Mouse (Mus musculus) G1E (cell line): Measurements from ENCODE around the gene Hmcn2. TPM values are rescaled to one million over a fixed set of nuclear protein-coding genes. Genes with fewer than 3 reads are reported as not detected.

Source experiments
- ATAC-seq: 2 replicates; pipeline ENCODE4 v1.8.0; 2016; ENCODE audit warnings: mild to moderate bottlenecking; ENCODE audit not compliant: insufficient number of reproducible peaks, poor library complexity, low FRiP score, severe bottlenecking; ENCODE audit errors: extremely low read depth
- DNase-seq: peaks from one replicate; pipeline ENCODE4 v3.0.0; 2012; ENCODE audit warnings: low spot score
- H3K27me3 ChIP-seq: 2 replicates; pipeline ENCODE4 v1.6.1; 2012; ENCODE audit warnings: mild to moderate bottlenecking, low read length, inconsistent platforms; ENCODE audit not compliant: insufficient read depth
- H3K36me3 ChIP-seq: replicated peaks from 2 replicates; pipeline ENCODE3; 2012; ENCODE audit warnings: mild to moderate bottlenecking, inconsistent platforms
- H3K4me1 ChIP-seq: 2 replicates; pipeline ENCODE4 v1.6.1; 2012; ENCODE audit warnings: low read depth, low read length, inconsistent platforms, mixed read lengths; ENCODE audit not compliant: insufficient read depth
- H3K4me3 ChIP-seq: 2 replicates; pipeline ENCODE4 v1.5.1; 2012; ENCODE audit warnings: low read depth, mild to moderate bottlenecking, inconsistent platforms, low read length, moderate library complexity, mixed read lengths
- H3K9me3 ChIP-seq: replicated peaks from 2 replicates; pipeline ENCODE4 v1.6.1; 2012; ENCODE audit warnings: inconsistent platforms
- CTCF ChIP-seq: IDR thresholded peaks from 2 replicates; pipeline ENCODE4 v1.5.1; 2012; ENCODE audit warnings: low read depth, low read length, inconsistent platforms, mixed read lengths
- GATA1 ChIP-seq: IDR thresholded peaks from 2 replicates; pipeline ENCODE4 v1.6.1; 2012; ENCODE audit warnings: borderline replicate concordance, low read length, inconsistent platforms, mixed read lengths
- GATA2 ChIP-seq: IDR thresholded peaks from 2 replicates; pipeline ENCODE4 v1.6.1; 2012; ENCODE audit warnings: low read depth, low read length, inconsistent platforms, borderline replicate concordance
- POLR2AphosphoS5 ChIP-seq: IDR thresholded peaks from 2 replicates; pipeline ENCODE4 v1.6.1; 2012; ENCODE audit warnings: low read depth, low read length, inconsistent platforms; ENCODE audit not compliant: insufficient replicate concordance
- TAL1 ChIP-seq: conservative IDR thresholded peaks from 2 replicates; pipeline ENCODE4 v1.6.1; 2012; ENCODE audit warnings: low read depth, low read length, inconsistent platforms, mixed read lengths
- polyA plus RNA-seq: library from polyadenylated mRNA; stranded (reverse); fragments of >175 nt; gene quantifications from 2 replicates; pipeline ENCODE4 v1.2.3, GENCODE M21; 2012
- total RNA-seq, 2 experiments: library from RNA; stranded (forward) in 1 of 2; stranded (reverse) in 1 of 2; fragments of 200-1000 nt in 1 of 2; fragments of >200 nt in 1 of 2; fragmentation: Nextera tagmentation in 1 of 2; gene quantifications; 2 replicates each; pipeline ENCODE4 v1.2.3; 2014 to 2017

Gene Hmcn2
- total and polyA plus RNA-seq, 3 experiments = 0.16 TPM; not detected in 2

GRCm38 (mm10) chr2:31372186-31372585 is 58.0 kb downstream of the Hmcn2 start:
- ATAC-seq (no peak), DNase-seq (no peak)
- peaks cover 3% of the 10 kb centered on the region; the same call in 1 of the 2 replicates for H3K27me3 ChIP-seq
- TF ChIP-seq GATA1 = no peak
- no peak for TF ChIP-seq GATA2
- TF ChIP-seq POLR2AphosphoS5 = no peak
- TF ChIP-seq CTCF = no peak
- no peak for TF ChIP-seq TAL1
- H3K4me3 ChIP-seq = no peak overlapping the region
- H3K9me3 ChIP-seq = peaks cover 10% of the 10 kb centered on the region
- no peaks in the 10 kb centered on the region for H3K36me3 ChIP-seq
- no peaks in the 10 kb centered on the region for H3K4me1 ChIP-seq

DNA sequence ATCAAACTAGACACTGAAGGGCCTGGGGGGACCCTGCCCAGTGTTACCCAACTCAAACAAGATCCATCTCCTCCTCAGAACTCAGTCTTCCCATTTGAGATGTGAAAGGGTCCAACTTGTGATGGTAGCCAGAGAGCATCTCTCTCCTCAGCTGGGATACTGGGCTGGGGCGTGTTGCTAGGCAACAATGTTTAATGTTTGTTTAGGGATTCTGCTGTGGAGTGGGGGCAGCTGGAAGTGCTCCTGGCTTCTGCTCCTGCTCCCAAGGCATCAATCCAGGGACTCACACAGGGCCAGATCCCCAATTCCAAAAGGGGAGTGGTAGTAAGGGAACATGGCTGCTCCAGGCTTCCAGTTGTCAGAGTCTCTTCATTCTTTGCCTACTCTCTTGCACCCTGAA is 60.2 kb downstream of the Hmcn2 start:
- Histone ChIP-seq H3K9me3 (peaks cover 10% of the 10 kb centered on the region), H3K36me3 (no peaks in the 10 kb centered on the region), H3K4me3 (no peak overlapping the region), H3K27me3 (peaks cover 3% of the 10 kb centered on the region; the same call in 1 of the 2 replicates), H3K4me1 (no peaks in the 10 kb centered on the region)
- no peak for TF ChIP-seq POLR2AphosphoS5
- no peak for TF ChIP-seq TAL1
- ATAC-seq (no peak), DNase-seq (no peak)

GRCm38 (mm10) chr2:31376057-31376456 is 61.8 kb downstream of the Hmcn2 start:
- no peak for ATAC-seq
- Histone ChIP-seq H3K4me1 (no peaks in the 10 kb centered on the region), H3K27me3 (peaks cover 2% of the 10 kb centered on the region; the same call in 1 of the 2 replicates), H3K36me3 (no peaks in the 10 kb centered on the region), H3K4me3 (no peak overlapping the region), H3K9me3 (peaks cover 10% of the 10 kb centered on the region)
- DNase-seq = no peak
- TF ChIP-seq GATA1 = no peak
- no peak for TF ChIP-seq TAL1
- no peak for TF ChIP-seq POLR2AphosphoS5
- no peak for TF ChIP-seq GATA2
- no peak for TF ChIP-seq CTCF

- DNase-seq (no peak), ATAC-seq (no peak)
- Histone ChIP-seq H3K4me1 (no peaks in the 10 kb centered on the region), H3K4me3 (no peak overlapping the region), H3K9me3 (peaks cover 3% of the 10 kb centered on the region), H3K27me3 (peaks cover 5% of the 10 kb centered on the region; the same call in 1 of the 2 replicates), H3K36me3 (no peaks in the 10 kb centered on the region)
- TF ChIP-seq POLR2AphosphoS5 = no peak
- TF ChIP-seq GATA2 = no peak
- no peak for TF ChIP-seq GATA1
Observed at GRCm38 (mm10) chr2:31377481-31377880, 63.3 kb downstream of the Hmcn2 start.

GRCm38 (mm10) chr2:31381292-31381846 is 67.2 kb downstream of the Hmcn2 start:
- TF ChIP-seq CTCF (peak; percentile 97), GATA1 (no peak), POLR2AphosphoS5 (no peak), GATA2 (no peak), TAL1 (no peak)
- Histone ChIP-seq H3K4me1 (no peaks in the 10 kb centered on the region), H3K27me3 (peaks cover 27% of the 10 kb centered on the region), H3K9me3 (no peaks in the 10 kb centered on the region), H3K36me3 (no peaks in the 10 kb centered on the region), H3K4me3 (no peak overlapping the region)
- no peak for ATAC-seq
- DNase-seq = peak; percentile 60

DNA sequence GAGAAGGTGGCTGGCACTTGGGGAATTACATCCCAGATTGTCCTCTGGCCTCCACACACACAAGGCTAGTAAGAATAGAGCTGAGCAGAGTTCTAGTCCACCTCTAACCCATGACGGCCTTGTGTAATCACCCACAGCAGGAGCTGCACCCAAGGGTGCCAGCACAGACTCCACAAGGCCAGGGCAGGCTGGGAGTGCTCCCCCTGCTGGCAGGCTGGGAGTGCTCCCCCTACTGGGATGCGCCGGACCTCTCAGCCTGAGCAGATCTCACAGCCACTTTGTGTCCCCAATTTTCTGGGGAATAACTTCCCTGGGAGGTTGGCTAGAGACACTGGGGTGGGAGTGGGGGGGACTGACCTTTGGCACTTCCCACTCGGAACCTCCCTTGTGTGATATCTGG is 68.7 kb downstream of the Hmcn2 start:
- peaks cover 27% of the 10 kb centered on the region for H3K27me3 ChIP-seq
- TF ChIP-seq CTCF (peak; percentile 75), GATA2 (no peak)

DNA sequence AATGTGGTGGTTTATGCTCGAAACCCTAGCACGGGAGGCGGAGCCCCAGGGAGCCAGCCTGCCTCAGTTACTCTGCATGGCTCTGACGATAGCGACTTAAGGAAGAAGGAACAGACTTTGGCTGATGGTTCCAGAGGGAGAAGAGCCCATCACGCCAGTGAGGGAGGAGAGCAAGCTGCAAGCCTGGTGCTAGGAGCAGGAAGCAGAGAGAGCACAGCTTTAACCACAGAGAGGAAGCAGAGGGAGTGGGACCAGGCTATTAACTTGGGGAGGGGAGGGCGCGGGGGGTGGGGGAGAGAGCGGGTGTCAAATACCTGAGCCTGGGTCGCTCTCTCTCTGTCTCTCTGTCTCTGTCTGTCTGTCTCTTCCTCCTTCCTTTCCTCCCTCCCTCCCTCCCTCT is 102.8 kb downstream of the Hmcn2 start:
- ATAC-seq = no peak

More for the DNA sequence above, 68.7 kb downstream of the Hmcn2 start:
- ATAC-seq = no peak
- peak; percentile 47 for DNase-seq
- no peak overlapping the region for H3K4me3 ChIP-seq
- no peaks in the 10 kb centered on the region for H3K4me1 ChIP-seq
- no peaks in the 10 kb centered on the region for H3K36me3 ChIP-seq
- H3K9me3 ChIP-seq = no peaks in the 10 kb centered on the region

More for the DNA sequence above, 102.8 kb downstream of the Hmcn2 start:
- no peak for DNase-seq
- no peak overlapping the region for H3K4me3 ChIP-seq
- no peaks in the 10 kb centered on the region; the same call in 1 of the 2 replicates for H3K4me1 ChIP-seq
- no peaks in the 10 kb centered on the region for H3K36me3 ChIP-seq
- no peaks in the 10 kb centered on the region for H3K9me3 ChIP-seq
- peaks cover under 1% of the 10 kb centered on the region; the same call in 1 of the 2 replicates for H3K27me3 ChIP-seq
- TF ChIP-seq GATA2 = no peak
- TF ChIP-seq TAL1 = no peak
- TF ChIP-seq POLR2AphosphoS5 = no peak
- no peak for TF ChIP-seq GATA1
- TF ChIP-seq CTCF = no peak
